Comparison of ENCODE assay signal across 8 mouse cellular contexts in genomic region chr4:57142374-57143025, GRCm38 (mm10). TPM values are rescaled to one million over a fixed set of nuclear protein-coding genes. Genes with fewer than 3 reads are reported as not detected.
DNase-seq lines count a peak whose midpoint lies in the region; ATAC-seq and TF ChIP-seq lines count a peak whose summit lies in the region.

No protein-coding gene starts in this region.

- peaks cover 20% of the 10 kb centered on the region for H3K4me1 ChIP-seq in cerebellum, adult 2 months (ENCODE audit: control insufficient read depth, insufficient read depth, low read length)
- no peaks in the 10 kb centered on the region; the same call in 1 of the 2 replicates for H3K4me1 ChIP-seq in embryonic fibroblast, embryonic 13.5 days (ENCODE audit: control insufficient read depth, insufficient read depth, low read length)
- H3K4me1 ChIP-seq in intestine, embryonic 16.5 days (ENCODE audit: control insufficient read depth, insufficient read depth, low read length) = peaks cover 20% of the 10 kb centered on the region

- intact Hi-C loops in left cerebral cortex, postnatal 4 days (cut with DNase I) = no loop called here

- ATAC-seq in intestine, embryonic 16.5 days = peak; percentile 22
- ATAC-seq in granulocyte monocyte progenitor cell, adult 5-6 weeks (replicated peaks; ENCODE audit: poor library complexity, severe bottlenecking) = no peak

- H3ac ChIP-seq in myocyte (ENCODE audit: control insufficient read depth, insufficient read length) = peak overlapping the region; percentile 55

- H3K27ac ChIP-seq in cerebellum, adult 2 months (ENCODE audit: insufficient read depth, low read length) = peak overlapping the region; percentile 88
- H3K27ac ChIP-seq in embryonic fibroblast, embryonic 13.5 days (ENCODE audit: insufficient read depth, low read length) = no peak overlapping the region
- H3K27ac ChIP-seq in intestine, embryonic 16.5 days (ENCODE audit: low read length) = peak overlapping the region; percentile 82

- no peaks in the 10 kb centered on the region for H3K36me3 ChIP-seq in intestine, embryonic 16.5 days (ENCODE audit: control insufficient read depth, insufficient read depth, low read length)
- no peaks in the 10 kb centered on the region for H3K36me3 ChIP-seq in myocyte (ENCODE audit: control insufficient read depth, insufficient read depth)

- TF ChIP-seq POLR2A in cerebellum, adult 2 months (IDR thresholded peaks at IDR 0.05; ENCODE audit: borderline replicate concordance, insufficient read depth, low read length) = no peak
- no peak for TF ChIP-seq POLR2A in embryonic fibroblast, embryonic 13.5 days (IDR thresholded peaks at IDR 0.05; ENCODE audit: low read depth, low read length)
- no peak for TF ChIP-seq POLR2A in myocyte (IDR thresholded peaks at IDR 0.05; ENCODE audit: insufficient read length, low read depth)

- H3K9me3 ChIP-seq in intestine, embryonic 16.5 days (ENCODE audit: control insufficient read depth, low read length) = no peaks in the 10 kb centered on the region

- TF ChIP-seq CTCF in cerebellum, adult 2 months (IDR thresholded peaks at IDR 0.05; ENCODE audit: borderline replicate concordance, insufficient read depth, low read depth, low read length) = no peak
- TF ChIP-seq CTCF in embryonic fibroblast, embryonic 13.5 days (IDR thresholded peaks at IDR 0.05; ENCODE audit: borderline replicate concordance, insufficient read depth, low read length) = no peak

- DNase-seq in left cerebral cortex, postnatal 4 days = peak; percentile 65
- DNase-seq in left cerebral cortex, adult 8-10 months (ENCODE audit: low spot score in 2 of 2) = no peak
- DNase-seq in cerebellum, adult 2 months = peak; percentile 67 to 68
- no peak for DNase-seq in ovary, postnatal 10 days (ENCODE audit: low spot score)

- H3K4me3 ChIP-seq in cerebellum, adult 2 months (replicated peaks; ENCODE audit: insufficient read depth, low read depth, low read length) = peak overlapping the region; percentile 94
- H3K4me3 ChIP-seq in embryonic fibroblast, embryonic 13.5 days (ENCODE audit: insufficient read depth, low read length) = peak overlapping the region; percentile 24; the same call in 1 of the 2 replicates
- peak overlapping the region; percentile 74 for H3K4me3 ChIP-seq in intestine, embryonic 16.5 days (ENCODE audit: low read length)
- no peak overlapping the region for H3K4me3 ChIP-seq in myocyte

- no peaks in the 10 kb centered on the region for H3K79me2 ChIP-seq in myocyte (ENCODE audit: control insufficient read depth, insufficient read depth)

- under 1% methylated on average over 43 of the region's 43 CpGs for WGBS in cerebellum, adult 2 months
- 2% methylated on average over 40 of the region's 43 CpGs for WGBS in intestine, embryonic 16.5 days

- H3K4me2 ChIP-seq in intestine, embryonic 16.5 days (ENCODE audit: low read depth, low read length) = peak overlapping the region; percentile 78
- peak overlapping the region; percentile 34 for H3K4me2 ChIP-seq in myocyte (ENCODE audit: low read depth)

- H3K27me3 ChIP-seq in cerebellum, adult 2 months (ENCODE audit: control insufficient read depth, insufficient read depth, low read length) = no peaks in the 10 kb centered on the region
- peaks cover 3% of the 10 kb centered on the region for H3K27me3 ChIP-seq in intestine, embryonic 16.5 days (replicated peaks; ENCODE audit: control insufficient read depth, insufficient read depth, low read length)
- H3K27me3 ChIP-seq in myocyte (ENCODE audit: control insufficient read depth, insufficient read depth, insufficient read length) = peaks cover 11% of the 10 kb centered on the region

- peak overlapping the region; percentile 83 for H3K9ac ChIP-seq in intestine, embryonic 16.5 days (ENCODE audit: low read depth, low read length)

TF ChIP-seq in myocyte, 11 proteins besides CTCF, POLR2A, EP300 and RAD21:
- no peak for TF ChIP-seq REST (IDR thresholded peaks at IDR 0.05; ENCODE audit: insufficient read depth, insufficient read length)
- TF ChIP-seq MAX (IDR thresholded peaks at IDR 0.05; ENCODE audit: low read depth) = no peak
- TF ChIP-seq USF1 (IDR thresholded peaks at IDR 0.05; ENCODE audit: low read depth) = no peak
- TF ChIP-seq POLR2AphosphoS2 (IDR thresholded peaks at IDR 0.05; ENCODE audit: insufficient read length, low read depth) = no peak
- TF ChIP-seq TCF12 (IDR thresholded peaks at IDR 0.05; ENCODE audit: insufficient read depth, poor library complexity, severe bottlenecking) = no peak
- TF ChIP-seq SRF (IDR thresholded peaks at IDR 0.05; ENCODE audit: control insufficient read depth, insufficient read length, low read depth) = no peak
- TF ChIP-seq E2F4 (IDR thresholded peaks at IDR 0.05; ENCODE audit: insufficient read depth) = no peak
- TF ChIP-seq TCF3 (IDR thresholded peaks at IDR 0.05; ENCODE audit: insufficient read length, low read depth) = no peak
- TF ChIP-seq MYOD1 (IDR thresholded peaks at IDR 0.05; ENCODE audit: control insufficient read depth in 1 of 3, insufficient read length in 2 of 3, low read depth in 2 of 3) = no peak
- TF ChIP-seq CEBPB (IDR thresholded peaks at IDR 0.05; ENCODE audit: insufficient read depth, poor library complexity, severe bottlenecking) = no peak
- TF ChIP-seq MYOG (IDR thresholded peaks at IDR 0.05; ENCODE audit: control insufficient read depth in 1 of 3, insufficient read depth in 1 of 3, insufficient read length in 2 of 3, low read depth in 2 of 3) = no peak

RNA-seq across cellular contexts. Expression of gene Epb41l4b, which starts 0.7 kb away (rescaled TPM):
- total RNA-seq in left cerebral cortex, postnatal 4 days (2021) = 1 to 10 TPM; 6.3 to 8.4 TPM
- total RNA-seq in left cerebral cortex, adult 8-10 months (2022) = 10 to 100 TPM; 30.5 to 45.1 (median 34.8) TPM
- polyA plus RNA-seq in cerebellum, adult 2 months (2012; rRNA removed) = 37.4 and 40.4 TPM in 2 replicates
- polyA plus RNA-seq in embryonic fibroblast, embryonic 13.5 days (2011; ENCODE audit: insufficient read length, low read depth, missing spikeins) = 2.6 and 5.0 TPM in 2 replicates
- 13.9 and 16.6 TPM in 2 replicates for polyA plus RNA-seq in intestine, embryonic 16.5 days (2015; fragmentation: Nextera tagmentation; extraction: Ambion mirVana)
- 0.31 TPM for polyA plus RNA-seq in myocyte (2012; fragmentation: generic; extraction: Trizol)
- 4.5 and 12.7 TPM in 2 replicates for total RNA-seq in granulocyte monocyte progenitor cell, adult 5-6 weeks (2014; fragmentation: Nextera tagmentation)
- total RNA-seq in granulocyte monocyte progenitor cell, adult 5-6 weeks (2017) = 1.8 and 2.5 TPM in 2 replicates

Comparison
In these comparisons a context has a peak if more than half of its experiments do, and no peak if none do; other contexts are left out.
1. DNase-seq: peak in left cerebral cortex, postnatal 4 days (single experiment) and cerebellum, adult 2 months (2 of 2); none in left cerebral cortex, adult 8-10 months (0 of 2) and ovary, postnatal 10 days (single experiment).